Mouse (Mus musculus) activated CD4-positive, CD25-positive, alpha-beta regulatory T cell, adult 4 months (primary cell): ENCODE data around the gene Bloc1s2. TPM values are rescaled to one million over a fixed set of nuclear protein-coding genes. Genes with fewer than 3 reads are reported as not detected.

Experiments used
- ATAC-seq: one replicate; pipeline ENCODE4 v1.8.0; 2017
- polyA plus RNA-seq, 2 experiments: library from polyadenylated mRNA; unstranded; fragments of 100-300 nt; shearing (Covaris generic); gene quantifications; one replicate each; pipeline ENCODE4 v1.2.1; 2017

Gene Bloc1s2
- polyA plus RNA-seq: 100 to 1,000 TPM; 111 to 132 TPM

DNA sequence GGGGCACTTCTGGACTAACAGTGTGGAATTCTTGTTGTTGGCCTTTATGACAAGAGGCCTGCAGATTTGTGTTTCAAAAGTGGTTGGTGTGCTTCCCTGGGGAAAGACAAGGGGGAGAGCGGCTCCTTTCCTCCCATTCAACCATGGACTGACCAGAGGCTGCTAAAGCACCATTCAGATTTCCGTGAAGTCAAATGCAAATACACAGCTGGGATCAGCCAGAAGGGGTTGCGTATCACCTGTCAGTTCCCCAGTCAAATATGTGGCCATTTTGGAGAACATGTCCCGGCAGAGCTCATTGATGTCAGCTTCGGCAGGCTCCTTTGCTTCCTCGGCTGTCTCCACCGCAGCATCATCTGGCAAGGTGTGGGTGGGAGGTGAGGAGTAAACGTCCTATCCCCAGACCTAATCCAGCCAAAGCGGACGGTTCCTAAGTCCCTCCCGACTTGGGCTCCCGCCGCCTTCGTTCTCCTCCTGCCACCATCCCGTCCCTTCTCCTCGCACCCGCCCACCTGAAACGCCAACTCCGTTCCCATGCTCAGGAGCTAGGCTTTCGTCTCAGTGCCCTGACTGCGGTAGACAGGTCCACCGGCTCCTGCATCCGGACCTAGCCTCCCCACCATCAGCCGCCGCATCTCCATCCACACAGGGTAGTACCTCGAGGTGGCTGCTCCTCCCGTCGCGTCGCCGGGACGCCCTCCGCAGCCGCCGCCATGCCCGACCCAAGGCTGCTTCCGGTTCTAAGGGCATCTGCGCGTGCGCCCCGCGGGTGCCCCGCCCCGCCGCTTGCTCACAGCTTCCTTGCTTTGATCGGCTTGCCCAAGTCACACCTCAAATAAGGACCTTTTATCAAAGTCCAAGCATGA lies at the start of gene Bloc1s2:
Gene Bloc1s2, minus strand, starts transcription at position 745 of the 866 bp plus-strand sequence.
- peak; percentile 88 for ATAC-seq

DNA sequence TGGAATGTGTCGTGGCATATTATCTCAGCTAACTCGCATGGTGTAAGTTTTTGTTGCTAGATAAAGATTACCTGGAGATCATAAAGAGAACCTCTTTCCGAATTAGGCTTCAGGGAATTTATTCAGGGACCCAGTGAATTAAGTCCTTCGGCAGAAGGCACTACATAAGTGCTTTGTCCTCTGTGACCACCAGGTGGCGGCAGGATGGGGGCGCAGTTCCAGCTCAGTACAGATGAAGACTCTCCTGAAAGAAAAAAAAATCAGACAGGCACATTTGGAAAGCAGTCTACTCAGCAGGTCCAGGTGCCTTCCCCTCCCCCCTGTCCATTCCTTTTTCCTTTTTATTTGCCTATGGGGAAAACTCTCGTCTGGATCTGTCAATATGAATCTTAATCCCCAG lies 48.9 kb upstream of the Bloc1s2 start:
- no peak for ATAC-seq

DNA sequence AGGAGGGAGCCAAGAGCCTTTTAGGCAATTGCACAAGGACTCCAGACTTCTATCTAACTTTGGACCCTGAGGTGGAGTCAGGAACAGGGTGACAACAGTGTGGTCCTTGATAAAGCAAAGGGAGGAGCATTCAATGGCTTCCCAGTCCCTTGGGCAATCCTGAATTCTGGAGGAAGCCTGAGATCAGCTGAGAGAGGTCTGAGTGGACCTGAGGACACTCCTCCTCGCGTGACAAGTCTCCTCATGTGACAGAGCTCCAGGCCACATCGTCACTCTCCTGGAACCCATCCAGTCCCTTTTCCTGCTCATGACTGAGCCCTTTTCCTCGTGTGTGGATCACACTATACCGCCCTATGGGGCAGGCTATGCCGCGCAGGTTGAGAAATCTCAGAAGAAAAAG lies 47.7 kb upstream of the Bloc1s2 start:
- no peak for ATAC-seq

DNA sequence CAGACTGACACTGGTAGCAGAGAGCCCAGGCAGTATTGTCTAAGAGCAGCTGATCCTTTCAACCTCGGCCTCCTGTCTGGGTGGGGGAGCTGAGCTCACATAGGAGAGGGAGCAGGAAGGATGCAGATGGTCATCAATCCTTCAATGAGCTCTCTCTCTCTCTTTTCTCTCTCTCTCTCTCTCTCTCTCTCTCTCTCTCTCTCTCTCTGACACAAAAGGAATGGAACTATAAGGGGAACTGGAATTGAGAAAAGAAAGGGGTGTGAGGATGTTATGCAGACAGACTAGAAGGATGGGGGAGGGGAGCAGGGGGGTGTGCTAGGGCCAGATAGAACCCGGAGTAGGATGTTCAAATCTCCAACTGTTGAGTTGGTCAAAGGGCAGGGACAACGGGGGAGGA lies 46.1 kb upstream of the Bloc1s2 start, which contains the start of gene Pkd2l1:
Gene Pkd2l1, minus strand, starts transcription at position 101 of the 400 bp plus-strand sequence.
- ATAC-seq: no peak

DNA sequence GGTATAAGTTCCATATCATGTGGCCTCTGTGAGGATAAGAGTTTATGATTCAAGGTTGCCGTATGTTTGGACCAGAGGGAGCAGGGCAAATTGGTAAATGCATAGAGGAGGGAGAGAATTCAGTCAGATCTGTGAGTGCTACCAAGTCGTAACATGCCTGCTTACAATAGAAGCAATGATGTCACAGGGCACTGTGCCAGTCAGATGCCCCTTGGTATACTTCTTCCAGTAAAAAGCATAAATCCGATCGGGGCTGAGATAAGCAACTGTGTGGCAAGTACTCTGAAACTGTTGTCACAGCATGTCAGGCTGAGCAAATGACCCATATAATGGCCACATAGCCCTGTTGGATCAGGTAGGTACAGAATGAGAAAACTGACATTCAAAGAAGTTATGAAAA lies 42.8 kb upstream of the Bloc1s2 start:
- no peak for ATAC-seq

DNA sequence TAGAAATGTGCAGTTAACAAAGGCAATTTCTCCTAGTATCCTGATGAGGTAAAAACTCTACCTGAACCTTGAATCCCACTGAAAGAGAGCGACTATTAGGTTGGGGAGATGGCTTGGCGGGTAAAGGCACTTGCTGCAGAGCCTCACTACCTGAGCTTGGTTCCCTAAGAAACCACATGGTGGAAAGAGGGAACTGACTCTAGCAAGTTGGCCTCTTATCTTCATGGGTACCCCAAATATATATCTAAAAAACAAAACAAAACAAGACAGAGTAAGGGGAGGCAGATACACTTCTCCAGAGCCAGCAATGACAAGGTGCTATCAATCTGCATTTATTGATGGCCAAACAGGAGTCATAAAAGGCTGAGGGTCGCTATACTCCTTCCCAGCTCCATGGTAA lies 37.7 kb upstream of the Bloc1s2 start:
- no peak for ATAC-seq

DNA sequence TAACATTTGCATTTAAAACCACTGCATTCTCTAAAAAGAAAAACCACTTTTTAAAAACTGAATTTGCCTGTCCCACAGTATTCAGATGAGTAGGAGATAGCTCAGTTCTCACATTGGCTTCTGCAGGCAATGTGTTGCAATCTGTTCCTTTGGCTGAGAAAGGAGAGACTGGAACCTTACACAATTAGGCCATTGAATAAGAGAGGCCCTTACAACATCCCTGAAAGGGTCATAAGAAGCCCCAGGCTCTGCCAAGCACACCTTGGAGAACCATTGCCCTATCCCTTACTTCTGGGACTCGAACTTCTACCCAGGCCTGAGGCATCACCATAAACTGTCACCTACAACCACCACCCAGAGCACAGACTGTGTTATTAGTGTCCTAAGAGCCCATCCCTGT lies 34.3 kb upstream of the Bloc1s2 start:
- no peak for ATAC-seq

DNA sequence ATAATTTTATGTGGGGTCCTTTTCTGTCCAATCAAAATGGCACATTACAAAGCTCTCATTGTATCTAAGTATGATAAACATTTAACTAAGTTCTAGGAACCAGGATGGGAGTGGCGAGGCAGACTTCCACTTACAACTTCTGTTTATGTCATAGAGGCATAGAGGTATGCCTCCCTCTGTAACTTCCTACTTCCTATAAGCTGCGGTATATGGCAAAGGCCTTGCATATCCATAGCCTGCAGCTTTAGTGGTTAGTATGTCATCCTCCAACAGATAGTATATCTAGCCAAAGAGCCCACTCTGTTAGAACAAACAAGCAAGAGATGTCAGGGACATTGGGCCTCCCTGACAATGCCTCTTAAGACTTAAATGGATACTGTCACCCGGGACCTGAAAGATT lies 30.5 kb upstream of the Bloc1s2 start:
- no peak for ATAC-seq

DNA sequence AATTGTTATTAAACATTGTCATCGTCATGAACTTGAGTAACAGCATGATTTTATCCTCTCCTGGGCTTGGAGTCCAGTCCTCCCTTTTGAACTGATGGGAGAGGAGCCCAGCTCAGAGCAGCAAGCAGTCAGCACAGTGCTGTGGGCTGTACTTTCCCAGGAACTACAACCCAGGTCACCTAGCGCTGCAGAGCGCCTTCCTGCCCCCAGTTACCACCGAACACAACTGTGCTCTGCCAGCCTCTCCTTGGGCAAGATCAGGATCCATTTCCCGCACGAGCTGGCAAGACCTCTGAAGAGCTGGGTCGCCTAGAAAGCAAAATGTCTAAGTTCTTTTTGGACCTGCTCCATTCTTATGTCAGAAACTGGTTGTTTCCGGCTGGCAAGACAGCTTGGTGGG lies 28.6 kb upstream of the Bloc1s2 start:
- no peak for ATAC-seq

DNA sequence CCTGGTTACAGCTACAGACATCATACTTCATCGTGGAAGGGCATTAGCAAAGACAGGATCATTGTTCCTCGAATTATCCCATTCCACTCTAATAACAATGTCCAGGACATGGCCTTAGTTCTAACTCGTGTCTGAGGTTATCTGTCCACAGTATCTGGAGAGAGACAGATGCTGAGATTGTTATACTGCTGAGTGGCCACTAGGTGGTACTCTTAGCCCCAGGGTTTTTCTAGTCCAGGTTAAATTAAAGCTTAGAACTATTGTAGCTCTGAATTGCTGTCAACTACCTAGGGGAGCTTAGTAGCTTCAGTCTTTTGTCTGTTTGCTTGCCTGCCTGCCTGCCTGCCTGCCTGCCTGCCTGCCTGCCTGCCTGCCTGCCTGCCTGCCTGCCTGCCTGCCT lies 15.3 kb upstream of the Bloc1s2 start:
- no peak for ATAC-seq

DNA sequence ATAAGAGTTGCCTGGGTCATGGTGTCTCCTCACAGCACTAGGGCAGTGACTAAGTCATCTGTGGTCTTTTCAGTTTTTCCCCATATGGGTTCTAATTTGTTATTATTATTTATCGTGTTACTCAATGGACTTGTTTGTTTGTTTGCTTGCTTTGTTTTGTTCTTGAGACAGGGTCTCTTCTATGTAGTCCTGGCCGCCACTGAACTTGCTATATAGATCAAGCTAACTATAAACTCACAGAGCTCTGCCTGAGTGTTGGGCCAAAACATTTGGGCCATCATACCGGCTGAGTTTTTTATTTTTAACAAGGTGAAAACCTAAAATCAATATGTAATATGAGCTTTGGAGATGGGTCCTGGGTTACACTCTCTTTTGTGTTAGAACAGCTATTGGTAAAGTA lies 13.1 kb upstream of the Bloc1s2 start:
- ATAC-seq: no peak

DNA sequence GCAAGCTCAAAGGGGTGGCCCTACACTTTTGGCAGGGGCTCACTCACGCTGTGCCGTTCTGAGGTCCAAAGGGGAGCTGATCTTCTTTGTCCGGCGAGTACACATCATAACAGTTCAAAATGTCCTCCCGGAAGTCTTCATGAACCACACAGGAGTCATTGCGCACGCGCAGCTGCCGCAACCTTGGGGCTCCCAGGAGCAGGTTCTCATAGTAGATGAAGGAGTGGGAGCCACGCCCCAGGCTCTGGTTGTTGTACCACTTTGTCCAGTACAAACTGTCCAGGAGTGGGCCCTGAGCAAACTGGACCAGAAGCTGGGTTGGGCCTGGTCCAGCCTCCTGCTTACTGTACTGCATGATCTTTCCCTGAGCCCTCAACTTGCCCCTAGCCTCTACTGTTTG lies 10.8 kb upstream of the Bloc1s2 start:
- no peak for ATAC-seq

DNA sequence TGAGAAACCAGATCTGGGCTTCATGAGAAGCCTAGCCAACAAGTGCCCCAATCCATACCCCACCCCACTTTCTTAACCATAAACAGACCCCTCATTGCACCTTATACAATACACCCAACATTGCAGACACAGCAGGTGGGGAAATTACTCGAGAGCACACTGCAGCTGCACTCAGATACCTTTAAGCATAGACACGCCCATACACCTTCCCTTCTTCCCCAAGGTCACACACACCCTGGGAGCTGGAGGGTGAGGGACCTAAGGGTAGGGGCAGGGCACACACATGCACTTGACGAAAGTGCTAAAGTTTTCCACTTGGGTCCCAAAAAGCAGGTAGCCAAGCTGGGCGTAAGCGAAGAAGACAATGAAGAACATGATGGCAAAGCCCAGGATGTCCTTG lies 7.5 kb upstream of the Bloc1s2 start:
- no peak for ATAC-seq

DNA sequence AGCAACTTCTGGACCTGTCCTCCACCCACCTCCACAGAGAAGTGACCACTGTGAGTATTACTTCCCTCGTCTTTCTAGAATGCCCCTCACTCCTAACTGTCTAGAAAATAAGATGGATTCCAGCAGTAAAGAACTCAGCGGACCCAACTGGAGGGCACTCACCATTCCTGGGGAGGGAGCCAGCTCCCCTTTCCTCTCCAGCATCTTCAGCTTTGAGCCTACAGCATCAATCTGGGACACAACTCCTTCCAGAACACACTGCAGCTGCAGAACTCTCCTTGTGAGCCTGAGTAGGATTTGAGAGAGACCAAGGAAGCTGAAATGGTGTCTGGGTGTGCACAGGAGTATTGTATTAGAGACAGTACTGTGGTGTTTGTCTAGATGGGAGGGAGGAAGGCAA lies 2.7 kb upstream of the Bloc1s2 start:
- no peak for ATAC-seq

DNA sequence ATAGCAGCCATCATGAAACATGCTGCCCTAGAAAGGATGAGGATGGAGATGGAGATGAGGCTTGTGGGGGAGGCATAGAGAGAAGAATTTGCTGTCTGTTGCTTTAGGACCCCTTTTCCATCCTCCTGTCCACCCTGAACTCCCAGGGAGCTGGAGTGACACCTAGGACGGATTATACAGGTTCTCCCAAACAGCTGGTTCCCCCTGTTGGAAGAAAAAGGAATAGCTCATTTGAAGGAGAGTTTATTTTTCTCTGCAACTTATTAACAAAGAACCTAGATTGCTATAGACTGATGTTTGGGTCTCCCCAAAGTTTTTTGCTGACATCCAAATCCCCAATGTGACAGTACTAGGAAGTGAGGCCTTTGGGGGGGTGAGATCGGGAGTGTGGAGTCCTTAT lies 2.1 kb upstream of the Bloc1s2 start:
- ATAC-seq: no peak

DNA sequence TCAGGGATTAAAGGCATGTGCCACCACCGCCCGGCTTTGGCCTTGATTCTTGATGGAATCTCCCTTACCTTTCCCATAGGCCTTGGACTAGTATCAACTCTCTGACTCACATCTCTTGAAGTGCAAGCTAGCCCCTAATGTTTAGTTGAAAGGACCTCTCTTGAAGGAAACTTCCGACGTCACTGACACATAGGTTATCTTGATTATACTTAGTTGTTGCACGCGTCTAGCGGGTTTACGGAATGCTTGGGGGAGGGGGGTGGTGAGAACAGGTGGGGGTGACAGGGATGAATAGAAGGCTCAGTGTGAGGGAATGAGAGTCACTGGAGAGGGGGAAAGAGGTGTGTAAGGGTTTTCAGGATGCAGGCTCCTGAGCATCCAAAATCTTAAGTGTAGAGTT lies 705 bp upstream of the Bloc1s2 start:
- no peak for ATAC-seq

DNA sequence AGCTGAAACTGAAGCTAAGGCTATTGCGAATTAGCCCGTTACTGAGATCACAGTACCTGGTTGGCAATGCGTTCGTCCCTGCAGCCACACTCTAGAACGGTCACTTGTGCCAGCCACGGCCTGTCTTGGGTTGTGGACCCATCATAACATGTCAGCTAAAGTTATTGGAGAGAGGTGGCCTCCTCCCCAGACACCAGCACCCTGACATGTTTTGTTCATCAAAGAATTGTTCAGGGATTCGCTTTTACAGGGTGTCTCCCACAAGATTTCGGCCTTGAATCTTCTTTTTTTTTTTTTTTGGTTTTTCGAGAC lies 278 bp upstream of the Bloc1s2 start:
- ATAC-seq: no peak

DNA sequence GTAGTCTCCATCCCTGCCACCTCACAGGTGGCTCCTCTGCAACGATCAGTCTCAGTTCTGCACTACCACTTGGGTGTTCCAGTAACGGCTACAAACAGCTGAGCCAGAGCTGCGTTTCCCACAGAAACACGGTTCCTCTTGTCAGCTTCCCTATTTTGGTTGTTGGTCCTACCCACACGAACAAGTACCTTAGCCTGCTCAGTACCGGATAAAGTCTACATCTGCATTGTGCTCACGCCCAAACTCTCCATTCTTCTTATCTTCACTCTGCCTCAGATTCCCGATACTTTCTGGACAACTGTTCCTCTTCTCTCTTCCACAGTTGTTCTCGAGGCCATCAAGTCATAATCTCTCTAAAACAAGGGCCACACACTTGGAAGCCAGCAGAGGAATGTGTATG lies 1.9 kb downstream of the Bloc1s2 start:
- no peak for ATAC-seq

DNA sequence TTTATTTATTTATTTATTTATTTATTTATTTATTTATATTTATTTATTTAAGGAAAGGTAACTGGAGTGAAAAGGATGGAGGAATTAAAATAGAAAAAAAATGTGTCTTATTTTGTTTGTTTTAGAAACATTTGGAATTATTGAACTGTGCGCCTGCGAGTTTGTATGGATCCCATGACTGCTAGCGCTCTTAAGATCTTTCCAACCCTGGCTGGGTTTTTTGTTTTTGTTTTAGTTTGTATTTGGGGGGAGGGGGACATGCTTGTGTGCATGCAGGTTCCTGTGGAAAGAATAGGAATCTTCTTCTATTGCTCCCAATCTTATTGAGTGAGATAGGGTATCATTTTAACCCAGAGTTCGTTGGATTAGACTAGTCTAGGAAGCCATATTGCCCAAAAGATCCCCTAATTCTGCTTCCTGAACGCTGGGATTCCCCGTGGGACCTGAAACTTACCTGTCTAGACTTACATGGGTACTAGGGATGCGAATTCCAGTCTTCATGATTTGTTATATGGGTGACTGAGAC lies 10.2 kb downstream of the Bloc1s2 start:
- no peak for ATAC-seq

DNA sequence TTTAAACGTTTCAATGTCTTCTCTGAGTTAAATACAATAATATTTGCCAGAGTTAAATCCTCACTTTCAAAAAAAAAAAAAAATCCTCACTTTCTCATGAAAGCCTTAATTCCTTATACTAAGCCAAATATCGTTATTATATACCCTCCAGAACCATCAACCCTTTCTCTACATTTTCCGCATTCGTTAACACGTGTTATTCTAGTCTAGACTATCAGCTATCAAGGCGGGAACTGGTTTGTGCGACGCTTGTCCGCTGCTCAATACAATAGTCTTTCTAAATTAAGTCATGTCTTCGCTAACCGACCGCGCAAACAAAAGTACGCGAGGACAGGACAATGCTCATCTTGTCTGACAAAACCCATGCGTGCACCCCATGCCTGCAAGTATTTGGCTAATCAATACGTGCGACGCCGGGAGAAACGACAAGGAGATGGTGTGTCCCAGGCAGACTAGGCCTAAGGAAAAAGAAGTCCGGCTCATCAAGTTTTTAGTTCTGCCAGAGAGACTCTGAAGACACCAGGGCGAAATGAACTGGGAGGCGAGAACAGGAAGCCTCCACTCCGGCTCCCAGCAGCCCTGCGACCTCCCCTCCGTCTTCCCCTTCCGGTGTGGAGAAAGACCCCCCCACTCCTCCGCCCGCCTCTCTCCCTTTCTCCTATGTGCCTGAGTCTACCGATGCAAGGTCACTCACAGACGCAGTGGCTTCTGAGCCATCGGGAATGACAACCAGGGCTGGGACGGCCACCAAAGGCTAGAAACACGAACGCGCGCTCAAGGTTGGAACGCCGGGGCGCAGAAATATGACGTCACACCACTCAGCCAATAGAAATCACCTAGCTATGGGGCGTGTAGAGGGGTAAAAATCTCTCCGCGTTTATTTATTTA lies 10.9 kb downstream of the Bloc1s2 start, which contains the start of gene Cwf19l1:
Gene Cwf19l1, minus strand, starts transcription at position 805 of the 888 bp plus-strand sequence.
- peak; percentile 86 for ATAC-seq

DNA sequence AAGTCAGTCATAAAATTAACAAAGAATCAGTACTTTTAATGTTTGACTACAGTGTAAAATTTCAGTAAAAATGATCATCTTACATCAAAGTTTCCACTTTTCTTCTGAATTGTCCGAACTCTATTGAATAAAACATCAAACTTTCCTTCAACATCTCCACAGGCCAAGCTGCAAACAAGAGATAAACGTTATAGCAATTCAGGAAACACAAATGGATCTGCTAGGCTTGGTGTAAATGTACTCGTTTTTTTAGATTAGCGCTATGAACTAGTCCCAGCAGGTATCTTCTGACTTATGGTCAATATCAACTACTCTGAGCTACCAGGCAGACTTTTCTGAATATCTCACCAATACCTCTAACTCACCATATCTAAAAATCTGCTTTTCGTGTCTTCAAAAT lies 13.3 kb downstream of the Bloc1s2 start:
- no peak for ATAC-seq

DNA sequence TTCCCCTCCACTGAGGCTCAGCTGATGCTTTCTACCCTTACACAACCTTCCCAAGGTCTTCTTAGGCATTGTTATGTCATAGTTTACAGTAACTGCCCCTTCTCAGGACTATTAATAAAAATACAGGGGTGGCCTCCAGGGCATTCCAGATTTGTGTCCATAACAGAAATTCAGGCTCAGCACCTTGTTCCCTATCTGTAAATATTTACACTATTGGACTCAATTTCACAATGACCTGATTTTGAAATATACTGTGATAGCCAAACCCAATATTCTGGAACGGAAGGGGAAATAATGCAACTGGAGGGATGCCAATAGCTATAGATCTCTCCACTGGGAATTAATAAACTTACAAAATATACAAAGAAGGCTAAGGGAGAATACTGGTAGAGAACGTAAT lies 17.7 kb downstream of the Bloc1s2 start:
- no peak for ATAC-seq

DNA sequence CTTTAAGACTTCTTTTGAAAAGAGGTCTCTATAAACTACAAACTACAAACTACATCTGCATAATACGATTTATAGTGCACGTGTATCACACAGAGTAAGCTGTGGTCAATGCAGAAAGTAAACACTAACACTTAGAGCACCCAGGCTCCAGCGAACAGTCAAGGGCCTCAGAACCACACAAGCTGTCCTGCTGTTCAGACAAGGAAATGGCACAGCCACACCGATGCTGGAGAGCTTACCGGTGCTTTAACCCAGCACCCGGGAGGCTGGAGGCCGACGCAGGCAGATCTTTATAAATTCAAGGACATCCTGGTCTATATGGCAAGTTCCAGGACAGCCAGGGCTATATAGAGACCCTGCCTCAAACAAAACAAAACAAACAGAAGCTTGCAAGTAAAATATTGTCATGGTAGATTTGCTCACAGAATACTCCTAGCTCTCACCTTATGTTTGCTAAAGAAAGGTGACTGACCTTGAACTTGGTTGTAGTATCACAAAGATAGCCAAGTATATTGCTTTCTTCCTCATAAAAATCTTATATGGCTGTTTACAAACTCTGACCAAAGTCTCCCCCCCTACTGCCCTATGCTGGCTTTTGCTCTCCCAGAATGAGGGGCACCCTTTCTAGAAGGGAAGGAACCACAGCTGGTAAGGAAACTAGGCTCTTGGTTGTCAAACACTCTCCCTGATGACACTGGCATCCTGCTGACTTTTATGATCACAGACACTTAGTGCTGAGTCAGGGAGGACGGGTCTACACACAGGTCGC lies 18.3 kb downstream of the Bloc1s2 start:
- no peak for ATAC-seq
